Mouse (Mus musculus): ENCODE measurements around the gene Dmxl2.

- TF ChIP-seq EP300 (IDR thresholded peaks at IDR 0.05; ENCODE audit: low read depth) (no peak), CTCF (IDR thresholded peaks at IDR 0.05; ENCODE audit: low read depth) (no peak)
Measured at GRCm38 (mm10) chr9:54531421-54531820, 30.0 kb upstream of the Dmxl2 start.

Data from heart, postnatal 0 days (tissue).